Mouse (Mus musculus) adrenal gland, adult (tissue): ENCODE data around the gene Pla2g7.

Experiments
- DNase-seq, 2 experiments: peaks; one replicate each; pipeline ENCODE4 v3.0.0; 2022 to 2023; ENCODE audit warnings: low spot score in 1 of 2; ENCODE audit not compliant: inconsistent age in 2 of 2

The Pla2g7 gene

DNA sequence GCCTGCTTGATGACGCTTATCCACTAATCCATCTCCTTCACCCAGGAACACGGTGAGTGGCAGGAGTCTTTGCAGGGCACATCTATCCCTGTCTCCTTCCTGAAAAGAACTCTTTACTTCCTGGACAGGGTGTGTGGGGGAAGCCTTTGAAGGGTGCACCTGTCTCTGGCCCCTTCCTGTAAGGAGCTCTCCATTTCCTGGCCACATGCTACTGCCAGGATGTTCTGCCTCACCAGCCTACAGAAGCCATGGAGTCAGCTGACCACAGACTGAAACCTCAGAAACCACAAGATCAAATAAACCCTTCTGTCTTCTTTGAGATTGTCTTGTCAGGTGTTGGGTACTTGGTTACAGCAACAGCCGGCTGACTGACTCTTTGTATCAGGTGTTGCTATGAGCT, 77.2 kb downstream of the Pla2g7 start:
- no peak for DNase-seq

GRCm38 (mm10) chr17:43646925-43647324, 79.0 kb downstream of the Pla2g7 start:
- DNase-seq, result no peak

GRCm38 (mm10) chr17:43649641-43650436, 81.9 kb downstream of the Pla2g7 start:
- DNase-seq, result no peak

DNA sequence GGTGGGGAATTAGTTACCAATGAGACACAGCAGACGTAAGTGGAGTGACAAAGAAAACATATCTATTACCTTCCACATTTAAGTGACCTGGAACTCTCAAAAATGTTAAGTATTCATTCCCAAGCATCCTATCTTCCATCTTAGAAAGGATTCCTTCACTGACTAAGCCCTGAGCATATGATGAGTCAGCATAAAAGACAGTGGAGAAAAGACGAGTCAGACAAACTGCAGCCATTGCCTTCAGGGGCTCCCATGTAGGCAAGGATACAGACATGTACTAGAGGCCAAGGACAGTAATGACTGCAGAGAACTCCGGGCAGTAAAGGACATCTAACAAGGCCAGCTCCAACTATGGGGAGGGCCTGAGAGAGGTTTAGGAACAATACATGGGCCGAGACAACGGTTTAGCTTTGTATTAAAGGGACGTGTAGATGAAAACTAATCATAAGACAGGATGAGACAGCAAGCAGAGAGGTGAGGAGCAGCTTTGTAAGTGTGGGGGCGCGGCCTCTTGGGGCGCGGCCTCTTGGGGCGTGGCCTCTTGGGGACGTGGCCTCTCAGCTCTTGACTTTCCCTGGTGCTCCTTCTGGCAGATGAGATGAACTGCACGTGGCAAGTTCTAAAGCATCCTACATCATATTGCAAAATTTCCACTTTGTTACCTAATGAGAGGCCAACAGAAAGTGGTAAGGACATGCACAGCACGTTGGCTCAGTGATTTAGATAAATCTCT, 83.6 kb downstream of the Pla2g7 start:
- no peak for DNase-seq
